ENCODE assay signal across 27 mouse cellular contexts in the genomic region with DNA sequence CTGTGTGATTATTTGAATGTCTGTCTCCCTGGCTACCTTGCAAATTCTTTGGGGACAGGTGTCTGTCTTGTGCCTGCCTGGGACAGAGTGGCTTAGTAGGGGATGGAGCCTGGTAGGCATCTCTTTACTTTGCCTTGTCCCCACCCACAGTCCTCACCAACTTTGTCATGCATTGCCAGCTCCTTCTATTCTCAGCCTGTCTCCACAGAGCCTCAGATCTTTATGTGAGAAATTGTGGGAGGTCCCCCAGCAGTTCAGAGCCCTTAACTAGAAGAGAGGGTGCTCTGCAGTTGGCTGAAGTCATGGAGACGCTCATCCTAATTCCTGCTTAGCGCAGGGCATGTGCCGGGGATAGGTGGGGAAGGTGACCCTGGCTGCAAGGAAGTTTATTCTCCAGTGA.
"Had no signal": no experiment of that assay in that cellular context is flagged by ENCODE, and none has a peak within 500 bp of the region (broad histone marks: within the 10 kb centered on the region; RNA-seq: fewer than 3 reads in every experiment).

No protein-coding gene starts in this region.

- ATAC-seq: hindbrain, embryonic 16.5 days; inflammation-experienced regulatory T-cells, adult 6 months; intestine, embryonic 15.5 days; intestine, postnatal 0 days had no signal

- H3K4me2 ChIP-seq: heart, embryonic 12.5 days; hindbrain, embryonic 12.5 days; hindbrain, embryonic 14.5 days; intestine, embryonic 15.5 days; limb, embryonic 12.5 days; liver, embryonic 11.5 days; liver, embryonic 13.5 days had no signal

- H3K27ac ChIP-seq: gastrocnemius, adult 2 months; heart, embryonic 10.5 days; hindbrain, embryonic 10.5 days; hindbrain, embryonic 12.5 days; hindbrain, embryonic 14.5 days; intestine, embryonic 15.5 days; layer of hippocampus, adult 2 months; limb, embryonic 12.5 days; liver, embryonic 13.5 days had no signal

- H3K9me3 ChIP-seq: heart, embryonic 10.5 days; heart, embryonic 12.5 days; hindbrain, embryonic 10.5 days; hindbrain, embryonic 12.5 days; intestine, embryonic 15.5 days; limb, embryonic 10.5 days; limb, embryonic 12.5 days; liver, embryonic 13.5 days had no signal

- DNase-seq: gastrocnemius, adult 2 months; gastrocnemius, postnatal 10 days; gastrocnemius, postnatal 25 days; heart, adult 18-20 months; heart, postnatal 10 days; heart, postnatal 4 days; kidney, adult 18-20 months; kidney, adult 8-10 months; kidney, postnatal 10 days; kidney, postnatal 25 days; kidney, postnatal 4 days; liver; liver, embryonic 13.5 days had no signal

- H3K36me3 ChIP-seq: heart, embryonic 10.5 days; heart, embryonic 12.5 days; hindbrain, embryonic 10.5 days; hindbrain, embryonic 12.5 days; intestine, embryonic 15.5 days; limb, embryonic 10.5 days; limb, embryonic 12.5 days; liver, embryonic 13.5 days had no signal

- H3K4me3 ChIP-seq: gastrocnemius, adult 2 months; heart, embryonic 10.5 days; heart, embryonic 12.5 days; hindbrain, embryonic 10.5 days; hindbrain, embryonic 12.5 days; intestine, embryonic 15.5 days; layer of hippocampus, adult 2 months; left cerebral cortex, adult 2 months; limb, embryonic 10.5 days; limb, embryonic 12.5 days; liver, embryonic 13.5 days had no signal

- H3K4me1 ChIP-seq: liver, embryonic 13.5 days had no signal

- H3K27me3 ChIP-seq: heart, embryonic 12.5 days; intestine, embryonic 15.5 days; limb, embryonic 12.5 days; liver, embryonic 13.5 days had no signal

- H3K9ac ChIP-seq: heart, embryonic 12.5 days; hindbrain, embryonic 12.5 days; hindbrain, embryonic 14.5 days; intestine, embryonic 15.5 days; limb, embryonic 12.5 days; liver, embryonic 13.5 days had no signal
